Mouse (Mus musculus) cerebellum, postnatal 4 days (tissue): ENCODE data around the gene Vpreb3.

Source experiments
- DNase-seq, 2 experiments: peaks; one replicate each; pipeline ENCODE4 v3.0.0; 2022; ENCODE audit warnings: low spot score in 2 of 2, mixed read lengths in 1 of 2

The Vpreb3 gene

DNA sequence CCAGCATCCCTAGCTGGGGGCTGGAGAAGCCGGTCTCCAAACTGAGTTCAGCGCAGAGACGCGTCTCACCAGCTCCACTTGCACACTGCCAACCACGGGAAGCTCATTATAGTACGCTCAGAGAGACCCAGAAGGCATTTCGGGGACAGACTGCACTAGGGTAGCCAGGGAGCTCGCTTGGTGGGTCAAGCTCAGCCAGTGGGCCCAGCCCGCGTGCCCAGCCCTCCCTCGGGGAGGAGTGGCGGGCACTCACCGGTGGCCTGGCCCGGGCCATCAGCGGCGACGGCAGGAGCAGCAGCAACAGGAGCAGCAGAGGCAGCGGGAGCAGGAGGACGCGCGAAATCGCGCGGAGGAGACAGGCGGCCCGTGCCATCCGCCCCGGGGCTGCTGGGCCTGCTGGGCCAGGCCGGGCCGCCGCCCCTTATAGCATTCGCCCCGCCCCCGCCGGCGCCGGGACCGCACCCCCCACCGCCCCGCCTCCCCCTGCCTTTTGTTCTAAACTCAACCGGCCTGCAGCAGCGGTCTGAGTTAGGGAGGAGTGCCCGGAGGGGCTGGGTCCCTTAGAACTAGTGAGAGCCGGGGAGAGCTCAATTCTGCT lies 10.7 kb upstream of the Vpreb3 start:
- DNase-seq = no peak

DNA sequence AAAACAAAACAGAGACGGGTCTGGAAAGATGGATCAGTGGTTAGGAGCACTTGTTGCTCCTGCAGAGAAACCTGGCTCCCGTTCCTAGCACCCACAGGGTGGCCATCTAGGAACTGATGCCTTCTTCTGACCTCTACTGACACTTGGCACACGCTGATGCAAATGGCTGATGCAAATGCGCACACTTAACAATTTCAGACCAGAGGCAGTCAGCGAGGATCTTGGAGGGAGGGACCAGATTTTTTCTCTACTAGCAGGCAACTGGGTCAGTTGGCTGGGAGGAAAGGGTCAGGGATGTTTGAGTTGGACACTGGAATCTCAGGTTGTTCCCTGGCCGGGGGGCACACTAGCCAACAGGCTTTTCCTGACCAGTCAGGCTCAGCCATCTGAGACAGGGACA lies 10.0 kb upstream of the Vpreb3 start, which contains the start of gene Chchd10:
Gene Chchd10, plus strand, starts transcription at position 240 of the 400 bp plus-strand sequence.
- DNase-seq = no peak

DNA sequence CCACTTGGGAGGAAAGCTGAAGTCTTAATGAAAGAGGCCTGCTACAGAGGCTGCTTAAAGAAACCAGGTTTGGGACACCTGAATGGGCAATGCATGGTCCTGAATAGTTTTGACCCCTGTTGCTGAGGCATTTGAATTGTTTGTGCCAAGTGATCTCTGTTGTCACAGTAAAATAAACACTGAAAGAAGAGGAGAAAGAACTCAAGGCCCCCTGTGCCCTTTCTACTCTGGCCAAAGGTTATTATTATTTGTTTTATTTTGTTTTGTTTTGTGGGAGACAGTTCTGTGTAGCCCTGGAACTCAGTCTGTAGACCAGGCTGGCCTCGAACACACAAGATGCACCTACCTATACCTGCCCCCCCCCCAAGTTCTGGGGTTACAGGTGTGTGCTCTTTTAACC lies 7.9 kb upstream of the Vpreb3 start:
- no peak for DNase-seq

DNA sequence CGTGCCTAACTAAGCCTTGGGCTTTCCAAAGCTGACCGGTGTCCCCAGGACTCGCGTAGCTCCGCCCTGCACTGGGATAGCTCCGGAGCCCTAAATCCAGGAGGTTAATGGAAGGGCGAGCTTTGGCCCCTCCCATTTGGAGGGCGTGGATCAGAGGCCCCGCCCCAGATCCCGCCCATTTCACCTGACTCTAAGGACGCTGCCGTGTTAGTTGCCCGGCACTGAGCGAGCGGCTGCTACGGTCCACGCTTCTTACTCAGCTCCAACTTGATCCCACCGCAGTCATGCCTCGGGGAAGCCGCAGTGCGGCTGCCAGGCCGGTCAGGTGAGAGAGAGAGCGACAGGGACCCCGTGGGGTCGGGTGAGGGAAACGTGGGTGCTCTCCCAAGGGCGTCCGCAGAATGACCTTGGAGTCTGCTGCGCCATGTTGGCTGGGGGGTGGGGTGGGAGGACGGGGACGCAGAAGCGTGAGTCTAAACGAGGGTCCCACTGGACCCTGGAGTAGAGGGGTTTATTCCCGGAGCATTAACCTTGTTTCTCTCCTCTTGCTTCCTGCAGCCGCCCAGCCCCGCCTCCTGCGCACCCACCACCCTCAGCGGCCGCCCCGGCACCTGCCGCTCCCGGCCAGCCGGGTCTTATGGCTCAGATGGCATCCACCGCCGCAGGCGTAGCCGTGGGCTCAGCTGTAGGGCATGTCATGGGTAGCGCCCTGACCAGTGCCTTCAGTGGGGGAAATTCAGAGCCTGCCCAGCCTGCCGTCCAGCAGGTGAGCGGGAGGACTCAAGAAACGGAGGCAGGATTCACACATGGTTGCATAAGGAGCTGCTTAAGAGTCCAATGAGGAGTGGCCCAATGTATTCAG lies 6.9 kb upstream of the Vpreb3 start, which contains the start of gene Mmp11:
Gene Mmp11, minus strand, starts transcription at position 817 of the 862 bp plus-strand sequence.
- peak in 1 of 2 experiments; percentile 40 for DNase-seq

DNA sequence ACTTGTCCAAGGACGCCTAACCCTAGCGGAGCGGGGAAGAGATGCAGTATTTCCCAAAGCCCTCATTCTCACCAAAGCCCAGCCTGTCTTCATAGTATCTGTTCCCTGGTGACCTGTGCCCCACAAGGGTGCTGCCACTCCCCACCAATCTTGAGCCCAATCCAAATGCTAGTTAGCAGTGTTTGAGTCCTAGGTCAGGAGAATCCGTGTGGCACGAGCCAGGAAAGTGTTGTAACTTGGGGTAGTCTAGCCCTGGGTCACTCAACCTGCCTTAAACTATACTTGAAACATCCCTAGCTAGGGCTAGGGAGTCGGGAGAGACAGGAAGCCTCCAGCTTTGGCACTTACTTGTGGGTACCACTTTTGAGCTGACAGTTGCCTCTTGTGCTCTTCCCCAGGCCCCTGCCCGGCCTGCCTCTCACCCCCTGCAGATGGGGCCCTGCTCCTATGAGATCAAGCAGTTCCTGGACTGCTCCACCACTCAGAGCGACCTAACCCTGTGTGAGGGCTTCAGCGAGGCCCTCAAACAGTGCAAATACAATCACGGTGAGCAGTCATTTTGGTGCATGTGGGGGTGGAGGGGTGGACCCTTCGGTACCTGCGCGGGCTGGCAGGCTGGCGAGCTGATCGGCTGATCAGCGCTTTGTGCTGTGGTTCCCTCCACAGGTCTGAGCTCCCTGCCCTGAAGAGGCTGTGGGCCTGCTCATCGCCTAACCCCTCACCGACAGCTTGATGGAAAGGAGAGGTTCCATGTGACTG lies 5.8 kb upstream of the Vpreb3 start:
- DNase-seq = no peak

DNA sequence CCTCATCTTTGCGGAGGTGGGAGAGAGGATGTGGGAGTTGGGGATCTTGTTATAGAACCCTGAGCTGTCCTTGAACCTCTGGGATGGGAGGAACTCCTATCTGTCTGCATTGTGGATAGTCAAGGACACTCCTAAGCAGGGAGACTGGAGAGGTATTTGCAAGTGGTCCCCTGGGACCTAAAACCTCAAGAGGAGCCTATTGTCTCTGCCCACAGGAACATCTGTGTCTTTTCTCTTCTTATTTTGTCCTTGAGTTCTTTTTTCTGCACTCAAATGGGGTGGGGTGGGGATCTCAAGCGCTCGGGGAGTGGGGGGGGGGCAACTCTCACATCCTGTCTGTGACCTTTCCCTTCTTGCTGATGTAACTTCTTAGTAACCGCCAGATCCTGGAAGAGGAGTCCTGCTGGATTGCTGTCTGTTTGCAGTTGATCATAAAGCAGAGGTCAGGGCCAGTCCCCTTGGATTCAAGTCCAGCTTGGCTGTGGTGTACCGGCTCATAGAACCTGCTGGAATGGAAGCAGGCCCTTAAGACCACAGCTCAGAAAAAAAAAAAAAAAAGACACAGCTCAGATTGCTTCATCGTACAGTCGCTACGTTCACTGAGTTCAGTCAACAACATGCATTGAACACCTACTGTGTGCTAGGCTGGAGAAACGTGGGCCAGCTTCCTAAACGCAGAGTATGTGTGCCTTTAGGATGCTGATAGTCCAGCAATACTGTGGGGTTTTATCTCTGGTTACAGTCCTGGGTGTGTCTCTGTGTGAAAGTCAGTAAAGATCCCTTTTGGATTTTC lies 4.8 kb upstream of the Vpreb3 start:
- no peak for DNase-seq

DNA sequence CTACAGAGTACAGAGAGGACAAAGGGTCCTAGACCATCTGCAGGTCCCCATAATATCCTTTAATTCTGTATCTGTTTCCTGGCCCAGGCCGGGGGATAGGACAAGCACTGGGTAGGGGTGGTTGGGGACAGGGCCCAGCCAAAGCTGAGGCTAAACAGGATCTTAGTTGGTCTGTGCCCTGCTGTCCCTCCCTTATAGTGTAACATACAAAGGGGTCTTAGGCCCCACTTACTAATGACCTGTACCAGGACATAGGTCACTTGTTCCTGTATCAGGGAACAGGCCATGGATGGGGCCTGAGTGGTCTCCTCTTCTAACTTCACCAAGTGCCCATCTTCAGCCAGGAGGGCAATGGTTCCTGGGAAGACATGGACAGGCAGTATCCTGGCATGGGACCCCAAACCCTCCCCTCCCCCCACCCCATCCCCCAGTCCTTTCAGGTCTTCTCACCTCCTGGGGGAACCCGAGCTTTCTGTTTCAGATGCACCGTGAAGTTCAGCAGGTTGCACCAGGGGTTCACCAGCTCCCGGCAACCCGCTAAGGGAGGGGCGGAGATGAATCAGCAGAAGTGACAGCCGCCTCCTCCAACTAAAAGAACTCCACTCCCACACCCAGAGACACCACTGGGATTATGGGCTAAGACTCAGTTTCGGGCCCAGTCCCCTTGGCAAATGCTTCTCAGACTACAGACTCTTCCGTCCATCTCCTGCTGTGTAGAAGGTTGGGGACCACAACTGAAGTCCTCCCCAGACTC lies 3.2 kb upstream of the Vpreb3 start:
- DNase-seq = no peak

DNA sequence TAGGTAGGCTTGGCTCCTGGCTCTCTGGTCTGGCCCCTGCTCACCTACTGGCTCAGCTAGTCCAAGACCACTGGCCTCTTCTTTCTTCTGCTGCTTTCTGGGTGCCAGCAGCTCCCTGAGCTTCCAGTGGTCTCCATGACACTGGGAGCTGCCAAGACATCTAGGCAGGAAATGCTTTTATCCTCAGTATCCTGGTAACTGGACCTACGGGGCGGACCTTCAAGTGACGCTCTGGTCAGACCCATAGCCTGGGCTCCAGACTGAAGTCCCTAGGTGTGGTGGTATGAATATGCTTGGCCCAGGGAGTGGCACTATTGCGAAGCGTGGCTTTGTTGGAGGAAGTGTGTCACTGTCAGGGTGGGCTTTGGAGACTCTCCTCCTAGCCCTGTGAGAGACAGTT lies 2.3 kb upstream of the Vpreb3 start, which contains the start of gene Gm867:
Gene Gm867, minus strand, starts transcription at position 153 of the 400 bp plus-strand sequence.
- DNase-seq = no peak

DNA sequence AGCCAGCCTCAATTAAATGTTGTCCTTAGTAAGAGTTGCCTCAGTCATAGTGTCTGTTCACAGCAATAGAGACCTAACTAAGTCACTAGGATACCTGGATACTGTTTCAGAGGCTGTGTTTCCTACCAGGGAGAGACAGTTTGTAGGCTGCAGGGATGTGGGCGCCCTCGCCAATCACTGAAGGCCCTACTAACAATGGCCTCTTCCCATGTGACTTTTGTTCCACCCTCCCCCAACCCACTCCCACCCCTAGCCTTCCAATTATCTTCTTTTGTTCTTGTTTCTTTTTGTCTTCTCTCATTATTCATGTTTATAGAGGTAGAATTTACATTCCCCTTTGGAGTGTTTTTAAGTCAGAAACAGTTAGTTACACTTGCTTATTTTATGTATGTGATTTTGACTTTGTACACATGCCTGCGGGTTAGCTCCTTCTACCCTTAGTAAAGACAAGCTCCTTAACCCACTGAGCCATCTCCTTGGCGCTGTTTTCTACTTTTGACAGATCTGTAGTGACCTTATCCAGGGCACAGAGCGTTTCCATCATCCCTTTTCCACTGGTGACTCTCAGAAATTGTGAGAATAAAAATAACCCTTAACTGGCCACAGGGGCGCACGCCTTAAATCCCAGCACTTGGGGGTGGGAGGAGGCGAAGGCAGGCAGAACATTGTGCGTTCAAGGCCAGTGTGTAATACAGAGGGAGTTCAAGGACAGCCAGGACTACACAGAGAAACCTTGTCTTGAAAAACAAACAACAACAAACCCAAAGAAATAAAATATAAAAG lies 1.6 kb upstream of the Vpreb3 start:
- DNase-seq = no peak

DNA sequence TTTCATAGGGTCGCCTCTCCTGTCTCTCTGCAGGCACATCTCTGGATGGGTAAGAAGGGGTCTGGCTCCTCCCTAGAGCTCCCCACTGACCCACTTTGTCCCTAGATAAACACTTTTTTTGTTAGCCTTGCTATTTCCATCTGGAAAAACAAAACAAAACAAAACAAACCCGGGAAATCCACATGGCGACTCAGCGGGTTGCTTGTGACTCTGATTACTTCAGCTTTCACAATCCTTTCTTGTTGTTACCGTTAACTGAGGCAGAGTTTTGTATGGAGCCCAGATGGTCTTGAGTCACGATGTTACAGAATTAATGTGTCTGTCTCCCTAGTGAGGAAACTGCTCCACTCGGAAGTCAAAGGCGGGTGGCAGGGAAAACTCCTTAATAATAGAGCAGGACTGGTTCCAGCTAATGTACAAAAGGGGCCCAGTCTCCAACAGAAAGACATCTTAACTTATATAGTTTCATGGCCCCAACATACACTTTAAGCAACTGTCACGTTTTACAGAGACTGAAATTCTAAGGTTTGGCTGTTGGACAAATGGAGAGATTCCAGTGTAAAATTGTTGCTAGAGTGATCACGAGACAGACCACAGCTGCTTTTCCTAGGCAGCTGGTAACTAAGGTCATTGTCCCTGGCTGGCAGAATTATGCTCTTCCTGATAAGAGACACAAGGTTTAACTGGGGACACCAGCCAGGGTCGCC lies 1.4 kb downstream of the Vpreb3 start:
- no peak for DNase-seq

DNA sequence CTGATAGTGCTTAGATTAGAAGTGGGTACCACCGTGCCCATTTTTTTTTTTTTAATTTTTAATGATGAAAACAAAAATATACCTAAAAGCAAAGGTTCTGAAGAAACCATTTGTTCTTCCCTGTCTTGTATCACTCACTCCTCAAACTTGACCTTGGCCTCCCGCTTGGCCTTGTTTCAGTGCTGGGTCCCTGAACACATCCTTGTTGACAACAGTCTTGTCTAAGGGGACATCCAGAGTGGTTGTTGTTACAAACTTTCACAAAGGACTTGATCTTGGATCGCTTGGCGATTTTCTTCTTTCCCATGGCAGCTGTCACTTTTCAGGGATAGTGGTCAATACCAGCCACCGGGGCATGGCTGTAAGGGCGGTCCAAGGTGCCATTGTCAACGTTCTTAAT lies 2.4 kb downstream of the Vpreb3 start:
- no peak for DNase-seq

DNA sequence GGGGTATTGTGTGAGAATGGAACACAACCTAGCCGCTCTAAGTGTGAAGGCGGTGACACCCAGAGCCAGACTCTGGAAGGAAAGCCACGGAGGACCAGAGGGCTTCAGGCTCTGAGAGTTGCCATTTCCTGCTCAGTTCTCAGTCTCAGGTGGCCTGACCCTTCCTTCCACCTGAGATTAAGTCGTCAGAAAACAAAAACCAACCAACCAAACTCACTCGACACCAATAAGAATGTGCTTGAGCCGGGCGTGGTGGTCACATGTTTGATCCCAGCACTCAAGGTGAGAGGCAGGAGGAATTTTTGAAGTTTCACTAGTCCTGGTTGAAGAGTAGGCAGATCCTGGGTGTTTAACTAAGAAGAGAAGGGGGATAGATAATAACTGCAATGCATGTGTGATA lies 3.0 kb downstream of the Vpreb3 start:
- no peak for DNase-seq

DNA sequence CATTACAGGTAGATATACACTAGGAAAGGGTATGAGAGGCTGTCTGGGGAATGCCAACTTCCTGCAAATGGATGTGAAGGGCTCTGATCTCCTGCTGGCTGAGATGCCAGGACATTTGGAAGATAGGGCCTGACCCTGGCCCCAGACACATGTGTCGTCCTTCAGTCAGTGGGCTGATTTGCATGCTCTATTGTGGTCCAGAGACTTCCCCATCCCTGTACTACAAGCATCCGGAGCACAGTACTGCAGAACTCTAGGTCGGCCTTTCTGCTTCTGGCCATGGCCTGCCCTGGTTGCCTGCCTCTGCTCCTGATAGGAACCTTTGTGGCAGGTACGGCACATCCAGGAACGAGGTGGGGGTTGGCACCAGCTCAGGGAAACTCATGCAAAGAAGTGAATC lies 5.2 kb downstream of the Vpreb3 start:
- DNase-seq = no peak

DNA sequence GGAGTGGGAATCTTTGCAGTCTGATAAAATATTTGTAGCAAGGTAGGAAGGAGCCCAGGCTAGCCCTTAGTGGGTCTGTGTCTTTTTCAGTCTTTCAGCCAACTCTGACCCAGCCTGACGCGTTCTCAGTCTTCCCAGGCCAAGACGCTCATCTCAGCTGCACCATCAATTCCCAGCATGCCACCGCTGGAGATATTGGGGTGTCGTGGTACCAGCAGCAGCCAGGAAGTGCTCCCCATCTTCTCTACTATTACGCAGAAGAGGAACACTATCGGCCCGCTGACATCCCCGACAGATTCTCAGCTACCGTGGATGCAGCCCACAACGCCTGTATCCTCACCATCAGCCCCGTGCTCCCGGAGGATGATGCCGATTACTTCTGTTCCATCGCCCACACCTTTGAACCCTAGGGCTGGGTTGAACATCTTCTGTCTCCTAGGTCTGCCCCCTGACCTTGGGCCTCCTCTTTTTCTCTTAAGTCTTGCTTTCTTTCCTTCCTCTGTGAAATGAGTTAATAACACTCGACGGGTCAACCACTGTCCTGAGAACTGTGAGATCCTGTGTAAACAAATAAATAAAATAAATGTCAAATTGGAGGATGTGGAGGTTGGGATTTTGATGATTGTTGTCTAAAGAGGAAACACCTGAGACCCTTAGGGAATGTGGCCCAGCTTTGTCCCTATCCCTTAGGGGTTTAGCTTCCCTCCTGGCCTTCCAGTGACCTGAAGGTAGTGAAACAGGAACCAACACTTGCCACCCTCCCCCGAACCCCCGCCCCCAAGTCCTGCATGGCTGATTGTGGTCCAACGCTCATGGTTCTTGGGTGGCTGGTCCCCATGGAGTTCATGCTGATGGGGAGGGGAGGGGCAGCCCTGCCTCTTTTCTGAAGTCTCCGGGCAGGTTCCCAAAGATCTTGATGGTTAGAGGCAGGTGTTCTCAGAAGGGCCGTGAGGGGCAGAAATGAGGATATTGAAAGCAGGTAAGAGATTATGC lies 6.5 kb downstream of the Vpreb3 start:
- DNase-seq = no peak

DNA sequence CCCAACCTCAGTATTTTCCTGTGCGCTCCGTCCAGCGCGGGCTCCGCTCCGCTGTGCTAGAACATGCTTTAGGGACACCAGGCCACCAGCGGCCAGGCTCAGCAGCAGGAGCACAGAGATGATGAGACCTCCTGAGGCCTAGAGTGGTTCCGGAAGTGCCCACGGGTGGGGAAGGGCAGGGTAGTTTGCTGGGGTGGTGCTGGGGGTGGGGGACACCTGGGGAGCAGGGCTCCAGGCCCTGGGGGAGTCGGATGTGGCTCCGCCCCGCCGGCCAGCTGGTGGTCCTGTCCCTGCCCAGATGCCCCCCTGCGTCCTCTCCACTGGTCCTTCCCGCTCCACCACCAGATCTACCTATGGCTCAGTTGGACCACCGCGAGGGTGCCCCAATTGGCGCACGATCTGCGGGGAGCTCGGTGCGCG lies 7.9 kb downstream of the Vpreb3 start:
- no peak for DNase-seq

DNA sequence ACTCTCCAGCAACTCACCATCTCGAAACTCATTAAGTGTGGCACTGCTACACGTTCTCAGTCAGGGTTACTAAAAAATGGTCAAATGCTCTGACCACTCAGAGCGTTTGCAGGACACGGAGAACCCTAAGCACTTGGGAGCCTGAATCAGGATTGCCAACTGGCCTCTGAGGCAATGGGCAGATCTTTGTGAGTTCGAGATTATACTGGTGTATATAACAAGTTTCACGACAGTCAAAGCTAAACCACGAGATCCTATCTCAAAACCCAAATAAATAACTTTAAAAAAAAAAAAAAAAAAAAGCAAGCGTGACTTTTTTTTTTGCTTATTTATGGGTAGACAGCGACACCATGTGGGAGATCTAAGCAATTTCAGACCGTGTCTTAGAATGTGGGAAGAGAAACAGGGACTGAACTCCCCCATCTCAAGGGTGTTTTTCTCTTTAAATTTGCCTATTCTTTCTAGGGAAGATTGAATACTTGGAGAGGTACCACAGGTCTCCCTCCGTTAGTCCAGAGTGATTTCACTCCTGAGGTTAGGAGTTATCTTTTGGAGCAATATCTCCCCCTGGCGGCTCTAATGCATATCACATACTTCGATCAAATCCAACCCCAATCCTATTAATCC lies 8.7 kb downstream of the Vpreb3 start:
- peak in 1 of 2 experiments; percentile 56 for DNase-seq

DNA sequence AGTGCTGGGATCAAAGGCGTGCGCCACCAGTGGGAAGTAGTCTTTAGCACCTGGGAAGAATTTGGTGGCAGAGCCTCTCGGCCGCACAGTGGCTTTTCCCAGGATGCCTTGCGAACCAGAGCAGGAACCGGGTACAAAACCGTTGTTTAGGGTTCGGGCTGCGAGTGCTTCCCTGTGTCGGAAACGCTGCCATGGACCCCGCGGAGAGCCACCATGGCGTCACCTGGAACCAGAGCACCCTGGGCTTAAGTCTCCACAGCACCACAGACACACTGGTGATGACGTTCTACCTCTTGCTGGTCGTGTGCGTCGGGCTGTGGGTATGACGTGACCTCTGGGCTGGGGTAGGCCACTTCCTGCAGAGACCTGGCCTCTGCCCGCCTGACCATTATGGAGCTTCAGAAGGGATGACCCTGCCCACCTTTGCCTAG lies 11.5 kb downstream of the Vpreb3 start, which contains the start of gene Gm5134:
Gene Gm5134, plus strand, starts transcription at position 134 of the 431 bp plus-strand sequence.
- DNase-seq = no peak
